Mouse (Mus musculus): ENCODE measurements around the gene Ttn.

Gene Ttn

GRCm38 (mm10) chr2:76850066-76850465 is 132.3 kb downstream of the Ttn start:
- no peak for DNase-seq (ENCODE audit: extremely low spot score, low read depth, low spot score)

GRCm38 (mm10) chr2:76843162-76843561 is 139.2 kb downstream of the Ttn start:
- DNase-seq (ENCODE audit: extremely low spot score, low read depth, low spot score): no peak

GRCm38 (mm10) chr2:76820472-76820871 is 161.9 kb downstream of the Ttn start:
- DNase-seq (ENCODE audit: extremely low spot score, low read depth, low spot score): no peak

GRCm38 (mm10) chr2:76817796-76818195 is 164.6 kb downstream of the Ttn start:
- no peak for DNase-seq (ENCODE audit: extremely low spot score, low read depth, low spot score)

GRCm38 (mm10) chr2:76814048-76814817 is 168.1 kb downstream of the Ttn start:
- no peak for DNase-seq (ENCODE audit: extremely low spot score, low read depth, low spot score)

- no peak for DNase-seq (ENCODE audit: extremely low spot score, low read depth, low spot score)
Measured at GRCm38 (mm10) chr2:76811160-76811559, 171.2 kb downstream of the Ttn start.

GRCm38 (mm10) chr2:76808334-76808733 is 174.0 kb downstream of the Ttn start:
- no peak for DNase-seq (ENCODE audit: extremely low spot score, low read depth, low spot score)

GRCm38 (mm10) chr2:76807284-76807683 is 175.1 kb downstream of the Ttn start:
- no peak for DNase-seq (ENCODE audit: extremely low spot score, low read depth, low spot score)

- no peak for DNase-seq (ENCODE audit: extremely low spot score, low read depth, low spot score)
Measured at GRCm38 (mm10) chr2:76806861-76807260, 175.5 kb downstream of the Ttn start.

- DNase-seq (ENCODE audit: extremely low spot score, low read depth, low spot score): no peak
Measured at GRCm38 (mm10) chr2:76806376-76806775, 176.0 kb downstream of the Ttn start.

- no peak for DNase-seq (ENCODE audit: extremely low spot score, low read depth, low spot score)
Measured at GRCm38 (mm10) chr2:76805191-76805892, 177.0 kb downstream of the Ttn start.

GRCm38 (mm10) chr2:76784171-76784570 is 198.2 kb downstream of the Ttn start:
- DNase-seq (ENCODE audit: extremely low spot score, low read depth, low spot score): no peak

- DNase-seq (ENCODE audit: extremely low spot score, low read depth, low spot score): no peak
Measured at GRCm38 (mm10) chr2:76780792-76781191, 201.6 kb downstream of the Ttn start.

- DNase-seq (ENCODE audit: extremely low spot score, low read depth, low spot score): no peak
Measured at GRCm38 (mm10) chr2:76769831-76770230, 212.5 kb downstream of the Ttn start.

- DNase-seq (ENCODE audit: extremely low spot score, low read depth, low spot score): no peak
Measured at GRCm38 (mm10) chr2:76767231-76767630, 215.1 kb downstream of the Ttn start.

- DNase-seq (ENCODE audit: extremely low spot score, low read depth, low spot score): no peak
Measured at GRCm38 (mm10) chr2:76764526-76764925, 217.8 kb downstream of the Ttn start.

- DNase-seq (ENCODE audit: extremely low spot score, low read depth, low spot score): no peak
Measured at GRCm38 (mm10) chr2:76762154-76762553, 220.2 kb downstream of the Ttn start.

GRCm38 (mm10) chr2:76756461-76756860 is 225.9 kb downstream of the Ttn start:
- DNase-seq (ENCODE audit: extremely low spot score, low read depth, low spot score): no peak

- no peak for DNase-seq (ENCODE audit: extremely low spot score, low read depth, low spot score)
Measured at GRCm38 (mm10) chr2:76751993-76752392, 230.4 kb downstream of the Ttn start.

GRCm38 (mm10) chr2:76749341-76750110 is 232.8 kb downstream of the Ttn start:
- no peak for DNase-seq (ENCODE audit: extremely low spot score, low read depth, low spot score)

- no peak for DNase-seq (ENCODE audit: extremely low spot score, low read depth, low spot score)
Measured at GRCm38 (mm10) chr2:76748696-76749095, 233.7 kb downstream of the Ttn start.

GRCm38 (mm10) chr2:76719650-76720049 is 262.7 kb downstream of the Ttn start:
- no peak for DNase-seq (ENCODE audit: extremely low spot score, low read depth, low spot score)
